ENCODE assay signal across 11 mouse cellular contexts in the genomic region with DNA sequence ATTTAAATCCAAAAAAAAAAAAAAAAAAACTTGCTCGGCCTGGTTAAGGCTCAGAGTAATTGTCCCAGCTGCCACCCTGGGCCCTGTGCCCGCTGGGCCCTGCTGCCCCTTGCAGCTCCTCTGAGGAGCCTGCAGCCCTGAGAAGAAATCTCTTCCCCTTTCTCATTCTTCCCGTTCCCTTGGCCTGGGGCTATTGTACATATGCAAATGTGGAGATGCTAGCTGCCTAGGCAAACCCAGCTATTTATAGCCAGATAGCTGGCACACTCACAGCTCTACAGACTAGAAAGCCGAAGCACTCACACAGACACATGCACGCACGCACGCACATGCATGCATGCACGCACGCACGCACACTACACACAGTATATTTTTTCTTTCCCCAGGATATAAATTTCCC. TPM values are rescaled to one million over a fixed set of nuclear protein-coding genes. Genes with fewer than 3 reads are reported as not detected.
DNase-seq lines count a peak whose midpoint lies in the region; ATAC-seq lines count a peak whose summit lies in the region.
"Had no signal": no experiment of that assay in that cellular context is flagged by ENCODE, and none has a peak within 500 bp of the region (broad histone marks: within the 10 kb centered on the region; RNA-seq: fewer than 3 reads in every experiment).

No protein-coding gene starts in this region.

- peak overlapping the region; percentile 69 to 76 for H3K27ac ChIP-seq in heart, embryonic 14.5 days (replicated peaks in 1 of 2; ENCODE audit: control insufficient read depth in 1 of 2, insufficient read depth in 1 of 2, low read depth in 2 of 2, low read length in 2 of 2)
- H3K27ac ChIP-seq in midbrain, embryonic 12.5 days (replicated peaks): peak overlapping the region; percentile 78
- H3K27ac ChIP-seq: liver, embryonic 14.5 days had no signal

- H3K4me2 ChIP-seq in heart, embryonic 14.5 days (ENCODE audit: low read length): peak overlapping the region; percentile 52
- 0 out of 2 replicates have a peak overlapping the region, but pooled peaks have one; percentile 21 for H3K4me2 ChIP-seq in midbrain, embryonic 12.5 days (replicated peaks)

- H3K36me3 ChIP-seq in heart, embryonic 14.5 days (ENCODE audit: control insufficient read depth, insufficient read depth, low read length): no peaks in the 10 kb centered on the region
- H3K36me3 ChIP-seq in midbrain, embryonic 12.5 days: no peaks in the 10 kb centered on the region

- H3K4me3 ChIP-seq in heart, embryonic 14.5 days (ENCODE audit: control insufficient read depth in 1 of 2, insufficient read depth in 1 of 2, low read depth in 1 of 2, low read length in 2 of 2): no peak overlapping the region
- H3K4me3 ChIP-seq in midbrain, embryonic 12.5 days: no peak overlapping the region
- H3K4me3 ChIP-seq: erythroblast, embryonic 14.5 days had no signal

- peak overlapping the region; percentile 58; the same call in 1 of the 2 replicates for H3K9ac ChIP-seq in heart, embryonic 14.5 days (ENCODE audit: low read length)
- no peak overlapping the region for H3K9ac ChIP-seq in midbrain, embryonic 12.5 days (replicated peaks)
- H3K9ac ChIP-seq: liver, embryonic 14.5 days had no signal

- no peak for DNase-seq in frontal cortex, postnatal 14 days (ENCODE audit: low spot score in 2 of 2)
- DNase-seq in brain, adult 2 months (ENCODE audit: low read depth, low spot score): peak; percentile 80
- no peak for DNase-seq in thymus, postnatal 25 days
- no peak for DNase-seq in urinary bladder, postnatal 36 days (ENCODE audit: low spot score in 2 of 2)

- 0 out of 2 replicates have a peak, but pooled peaks cover 4% of the 10 kb centered on the region for H3K27me3 ChIP-seq in heart, embryonic 14.5 days (ENCODE audit: control insufficient read depth, insufficient read depth, low read length)
- H3K27me3 ChIP-seq in midbrain, embryonic 12.5 days: peaks cover 46% of the 10 kb centered on the region

- H3K4me1 ChIP-seq in heart, embryonic 14.5 days (ENCODE audit: control insufficient read depth in 2 of 2, insufficient read depth in 2 of 2, low read length in 2 of 2): peaks cover 30 to 31% of the 10 kb centered on the region in 2 experiments
- H3K4me1 ChIP-seq in midbrain, embryonic 12.5 days: peaks cover 35% of the 10 kb centered on the region

- ATAC-seq in frontal cortex, adult (ENCODE audit: low TSS enrichment): peak; percentile 64
- peak; percentile 79 for ATAC-seq in heart, embryonic 14.5 days (ENCODE audit: insufficient number of reproducible peaks, insufficient read depth, low FRiP score, low read depth)
- peak; percentile 84 for ATAC-seq in midbrain, embryonic 12.5 days (ENCODE audit: low FRiP score, low read depth)
- no peak for ATAC-seq in erythroid progenitor cell, adult 5-6 weeks (replicated peaks; ENCODE audit: low FRiP score, poor library complexity, severe bottlenecking)

- WGBS in heart, embryonic 14.5 days: 40% methylated on average over 10 of the region's 10 CpGs
- 39% methylated on average over 10 of the region's 10 CpGs for WGBS in midbrain, embryonic 12.5 days

- H3K9me3 ChIP-seq in heart, embryonic 14.5 days (ENCODE audit: control insufficient read depth, low read length): peaks cover 7% of the 10 kb centered on the region; the same call in 1 of the 2 replicates
- 0 out of 2 replicates have a peak, but pooled peaks cover 3% of the 10 kb centered on the region for H3K9me3 ChIP-seq in midbrain, embryonic 12.5 days

RNA-seq across cellular contexts. Expression of a gene that starts 9.0 kb away (rescaled TPM):
- polyA plus RNA-seq in heart, embryonic 14.5 days (2014; fragmentation: Nextera tagmentation; extraction: Ambion mirVana): not detected in 2 replicates
- polyA plus RNA-seq in midbrain, embryonic 12.5 days (2016; fragmentation: Nextera tagmentation; extraction: Ambion mirVana): not detected in 2 replicates
- not detected in 2 replicates for total RNA-seq in erythroid progenitor cell, adult 5-6 weeks (2015; ENCODE audit: low replicate concordance)
- total RNA-seq in erythroid progenitor cell, adult 5-6 weeks (2017; ENCODE audit: low replicate concordance): not detected in 2 replicates
- polyA plus RNA-seq: erythroblast, embryonic 14.5 days; liver, embryonic 14.5 days; stomach, embryonic 16.5 days had no signal
